Mouse (Mus musculus) heart, adult 2 months (tissue): ENCODE measurements around the gene Ntrk2. TPM values are rescaled to one million over a fixed set of nuclear protein-coding genes. Genes with fewer than 3 reads are reported as not detected.
A peak's percentile ranks its signal among the peaks of the same experiment; 100 is the strongest.

Experiments used
- DNase-seq, 2 experiments: peaks; one replicate each; pipeline ENCODE4 v3.0.0; 2021
- H3K27ac ChIP-seq: fragments of 200-600 bp; 2 replicates; pipeline ENCODE4 v1.8.1; 2022
- H3K27me3 ChIP-seq: fragments of 200-500 bp; 2 replicates; pipeline ENCODE4 v1.6.1; 2012; ENCODE audit warnings: mild to moderate bottlenecking, low read length, inconsistent platforms, mixed read lengths; ENCODE audit not compliant: control insufficient read depth, insufficient read depth
- H3K36me3 ChIP-seq: fragments of 200-500 bp; 2 replicates; pipeline ENCODE4 v1.6.1; 2012; ENCODE audit warnings: low read length, inconsistent platforms; ENCODE audit not compliant: control insufficient read depth, insufficient read depth
- H3K4me1 ChIP-seq: fragments of 200-500 bp; 2 replicates; pipeline ENCODE4 v1.6.1; 2011; ENCODE audit warnings: low read length; ENCODE audit not compliant: control insufficient read depth, insufficient read depth
- H3K4me3 ChIP-seq: fragments of 200-600 bp; 2 replicates; pipeline ENCODE4 v1.8.1; 2022
- H3K79me2 ChIP-seq: fragments of 200-500 bp; replicated peaks from 2 replicates; pipeline ENCODE4 v1.6.1; 2012; ENCODE audit warnings: mild to moderate bottlenecking, inconsistent platforms, low read length, moderate library complexity, mixed read lengths; ENCODE audit not compliant: control insufficient read depth, insufficient read depth
- H3K9ac ChIP-seq: fragments of 200-500 bp; 2 replicates; pipeline ENCODE4 v1.6.1; 2012; ENCODE audit warnings: low read depth, mild to moderate bottlenecking, control low read depth, inconsistent platforms, low read length, mixed read lengths
- CTCF ChIP-seq: fragments of 200-600 bp; IDR thresholded peaks from 2 replicates; pipeline ENCODE4 v1.8.1; 2022; ENCODE audit warnings: antibody characterized with exemption, mild to moderate bottlenecking, moderate library complexity
- EP300 ChIP-seq: fragments of 200-500 bp; IDR thresholded peaks from 2 replicates; pipeline ENCODE4 v1.6.1; 2011; ENCODE audit warnings: low read depth, low read length, control low read depth; ENCODE audit not compliant: insufficient read depth
- POLR2A ChIP-seq: fragments of 200-500 bp; IDR thresholded peaks from 2 replicates; pipeline ENCODE4 v1.6.1; 2011; ENCODE audit warnings: mild to moderate bottlenecking, low read depth, low read length, control low read depth; ENCODE audit not compliant: insufficient read depth
- WGBS: fragments of 180-500 bp; shearing (Covaris S2); methylation state at CpG from one replicate; pipeline ENCODE4 v1.1.7; 2018; 5-methylcytosine and 5-hydroxymethylcytosine counted together
- intact Hi-C: fragments of 180-260 bp; cut with DNase I; formaldehyde crosslinking; loops from one replicate; pipeline ENCODE4 v1.15.1; 2025
- polyA plus RNA-seq: library from polyadenylated mRNA; depleted of rRNA; stranded (reverse); fragments of >200 nt; gene quantifications from 2 replicates; pipeline ENCODE4 v1.2.3, GENCODE M21; 2012
- total RNA-seq, 2 experiments: library from RNA; stranded (reverse); gene quantifications; 2 replicates each; pipeline ENCODE4 v1.2.3; 2021

The Ntrk2 gene
- total and polyA plus RNA-seq, 3 experiments, result 0.91 to 4.6 (median 1.8) TPM

- no peaks in the 10 kb centered on the region for H3K27me3 ChIP-seq
- no peaks in the 10 kb centered on the region; the same call in 1 of the 2 replicates for H3K4me1 ChIP-seq
- H3K9ac ChIP-seq, result no peak overlapping the region
- no peak overlapping the region for H3K27ac ChIP-seq
- TF ChIP-seq POLR2A (no peak), EP300 (no peak), CTCF (no peak)
- intact Hi-C loops, result no loop called here
- no peaks in the 10 kb centered on the region for H3K79me2 ChIP-seq
- DNase-seq, result peak in 1 of 2 experiments; percentile 17
- no peak overlapping the region for H3K4me3 ChIP-seq
- no peaks in the 10 kb centered on the region for H3K36me3 ChIP-seq
- WGBS, result 28% methylated on average over 5 of the region's 5 CpGs
These were observed 161.8 kb downstream of the Ntrk2 start for GRCm38 (mm10) chr13:58968168-58968567.

DNA sequence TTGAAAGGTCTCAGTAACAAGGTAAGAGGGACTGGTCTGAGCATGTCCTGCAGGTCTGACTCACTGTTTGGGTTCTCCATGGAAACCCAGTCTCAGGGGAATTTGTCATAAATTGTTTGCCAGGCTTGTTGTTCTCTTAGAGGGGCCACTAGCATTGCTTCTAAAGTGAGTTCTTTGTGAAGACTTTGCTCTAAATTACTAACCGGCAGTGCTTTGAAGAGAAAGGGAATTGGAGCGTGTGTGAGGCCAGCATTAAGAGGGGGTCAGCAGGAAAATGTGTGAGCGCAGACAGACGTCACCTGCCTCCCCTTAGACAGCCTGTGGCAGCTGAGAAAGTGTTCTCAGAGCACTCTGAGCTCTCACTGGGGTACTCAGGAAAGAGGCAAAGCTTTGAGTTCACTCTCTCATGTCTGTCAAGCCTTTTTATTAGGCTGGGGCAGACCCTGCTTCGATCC is 165.1 kb downstream of the Ntrk2 start:
- Histone ChIP-seq H3K9ac (no peak overlapping the region), H3K27ac (no peak overlapping the region), H3K4me3 (no peak overlapping the region), H3K27me3 (no peaks in the 10 kb centered on the region), H3K79me2 (no peaks in the 10 kb centered on the region), H3K36me3 (no peaks in the 10 kb centered on the region), H3K4me1 (no peaks in the 10 kb centered on the region; the same call in 1 of the 2 replicates)
- intact Hi-C loops, result no loop called here
- TF ChIP-seq EP300 (no peak), POLR2A (no peak), CTCF (no peak)
- WGBS, result 60% methylated on average over 5 of the region's 5 CpGs
- no peak for DNase-seq

DNA sequence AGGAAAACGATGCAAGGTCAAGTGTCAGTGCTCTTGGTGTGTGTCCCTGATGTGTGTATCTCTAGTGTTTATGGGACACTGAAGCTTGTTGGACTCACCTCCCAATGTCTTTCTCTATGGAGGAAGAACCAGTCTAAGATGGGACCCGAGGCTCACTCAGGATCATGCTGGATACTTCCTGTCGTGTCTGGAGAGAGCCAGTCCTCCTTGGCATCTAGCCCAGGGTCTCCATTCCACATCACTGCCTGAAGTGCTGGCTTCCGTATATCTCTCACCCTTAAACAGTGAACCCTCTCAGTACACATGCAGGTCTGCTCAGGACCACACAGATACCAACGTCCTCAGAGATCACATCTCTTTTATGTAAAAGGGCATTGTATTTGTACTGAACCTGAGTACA is 166.1 kb downstream of the Ntrk2 start:
- no peak for TF ChIP-seq EP300
- TF ChIP-seq POLR2A, result no peak
- no peak for TF ChIP-seq CTCF
- no peaks in the 10 kb centered on the region for H3K36me3 ChIP-seq
- no peaks in the 10 kb centered on the region for H3K79me2 ChIP-seq
- 24% methylated on average over 5 of the region's 5 CpGs for WGBS
- no peak overlapping the region for H3K27ac ChIP-seq
- no peak for DNase-seq
- H3K4me1 ChIP-seq, result no peaks in the 10 kb centered on the region
- H3K4me3 ChIP-seq, result no peak overlapping the region
- no peaks in the 10 kb centered on the region for H3K27me3 ChIP-seq
- no peak overlapping the region for H3K9ac ChIP-seq
- intact Hi-C loops, result no loop called here

DNA sequence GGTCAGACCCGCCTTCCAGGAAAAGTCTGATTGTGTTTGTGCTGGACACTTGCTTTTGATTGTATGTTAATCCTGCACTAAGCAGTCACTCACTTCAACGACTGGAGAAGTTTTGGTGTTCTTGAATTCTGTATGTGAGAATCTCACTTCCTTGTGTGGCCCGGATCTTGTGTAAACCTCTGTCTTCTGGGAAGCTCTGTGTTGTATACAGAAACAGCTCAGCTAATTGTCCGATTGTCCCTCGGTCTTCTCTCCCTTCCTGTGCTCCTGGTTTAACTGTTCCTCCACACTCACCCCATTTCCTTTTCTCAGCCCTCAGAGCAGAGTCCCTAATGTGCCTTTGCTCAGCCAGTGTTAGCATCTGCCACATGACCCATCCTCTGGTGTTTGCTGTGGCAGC is 190.1 kb downstream of the Ntrk2 start:
- TF ChIP-seq EP300 (no peak), POLR2A (no peak), CTCF (no peak)
- Histone ChIP-seq H3K27me3 (no peaks in the 10 kb centered on the region), H3K27ac (no peak overlapping the region), H3K36me3 (no peaks in the 10 kb centered on the region), H3K79me2 (no peaks in the 10 kb centered on the region), H3K4me1 (peaks cover 3% of the 10 kb centered on the region; the same call in 1 of the 2 replicates), H3K9ac (no peak overlapping the region), H3K4me3 (no peak overlapping the region)
- intact Hi-C loops, result no loop called here
- no peak for DNase-seq
- 42% methylated on average over 5 of the region's 5 CpGs for WGBS

GRCm38 (mm10) chr13:58997763-58998162 is 191.4 kb downstream of the Ntrk2 start:
- intact Hi-C loops, result no loop called here
- no peaks in the 10 kb centered on the region for H3K27me3 ChIP-seq
- no peaks in the 10 kb centered on the region for H3K79me2 ChIP-seq
- no peak overlapping the region for H3K27ac ChIP-seq
- H3K4me3 ChIP-seq, result no peak overlapping the region
- H3K4me1 ChIP-seq, result peaks cover 3% of the 10 kb centered on the region; the same call in 1 of the 2 replicates
- H3K9ac ChIP-seq, result no peak overlapping the region
- 67% methylated on average over 2 of the region's 2 CpGs for WGBS
- TF ChIP-seq CTCF, result no peak
- TF ChIP-seq EP300, result no peak
- TF ChIP-seq POLR2A, result no peak
- no peaks in the 10 kb centered on the region for H3K36me3 ChIP-seq
- no peak for DNase-seq

GRCm38 (mm10) chr13:58999373-59000053 is 193.1 kb downstream of the Ntrk2 start:
- Histone ChIP-seq H3K9ac (no peak overlapping the region), H3K79me2 (no peaks in the 10 kb centered on the region), H3K27ac (no peak overlapping the region), H3K4me1 (peaks cover 3% of the 10 kb centered on the region; the same call in 1 of the 2 replicates), H3K4me3 (no peak overlapping the region), H3K36me3 (no peaks in the 10 kb centered on the region), H3K27me3 (no peaks in the 10 kb centered on the region)
- intact Hi-C loops, result no loop called here
- WGBS, result 44% methylated on average over 11 of the region's 11 CpGs
- DNase-seq, result no peak
- no peak for TF ChIP-seq EP300
- no peak for TF ChIP-seq POLR2A
- no peak for TF ChIP-seq CTCF
